Mouse (Mus musculus) MN1 (cell line): ENCODE results near the gene Gm498.

Experiments
- DNase-seq: peaks from one replicate; pipeline ENCODE4 v3.0.0-alpha.2; 2016; ENCODE audit warnings: low spot score

Gm498 gene

DNA sequence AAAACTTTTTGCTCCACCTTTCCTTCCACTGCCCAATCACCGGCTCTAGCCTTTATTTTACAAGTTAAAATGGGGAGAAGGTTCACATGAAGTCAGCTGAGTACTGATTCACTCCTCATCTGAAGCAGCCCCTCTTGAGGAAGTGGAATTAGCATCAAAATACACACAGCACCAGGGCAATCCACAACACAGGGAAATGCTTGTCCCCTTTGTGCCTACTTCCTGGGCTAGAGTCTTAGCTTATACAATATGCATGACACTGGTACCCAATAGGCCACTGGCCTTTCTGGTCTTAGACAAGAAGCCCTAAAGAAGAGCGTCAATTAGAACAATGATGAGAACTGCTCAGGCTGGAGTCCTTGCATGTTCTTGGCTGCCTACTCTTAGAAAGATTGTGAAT, 25.7 kb downstream of the Gm498 start:
- DNase-seq, result no peak

DNA sequence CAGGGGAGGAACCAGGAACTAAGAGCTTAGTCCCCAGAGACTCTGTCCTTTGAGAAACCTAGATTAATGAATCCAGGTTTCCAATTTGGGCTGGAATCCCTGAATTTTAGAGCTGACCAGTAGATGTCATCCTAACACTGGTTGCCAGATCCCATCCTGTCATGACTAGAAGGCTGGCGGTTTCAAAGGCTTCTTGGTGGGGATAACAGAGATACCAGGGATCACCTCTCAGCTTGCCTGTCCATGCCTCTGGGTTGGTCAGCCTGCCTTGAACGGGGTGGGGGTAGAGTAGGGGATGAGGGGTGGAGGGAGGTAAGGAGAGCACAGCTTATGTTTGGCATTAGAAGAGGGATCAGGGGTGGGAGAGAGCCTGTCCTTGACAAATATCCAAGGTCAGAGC, 34.0 kb downstream of the Gm498 start:
- DNase-seq, result no peak

DNA sequence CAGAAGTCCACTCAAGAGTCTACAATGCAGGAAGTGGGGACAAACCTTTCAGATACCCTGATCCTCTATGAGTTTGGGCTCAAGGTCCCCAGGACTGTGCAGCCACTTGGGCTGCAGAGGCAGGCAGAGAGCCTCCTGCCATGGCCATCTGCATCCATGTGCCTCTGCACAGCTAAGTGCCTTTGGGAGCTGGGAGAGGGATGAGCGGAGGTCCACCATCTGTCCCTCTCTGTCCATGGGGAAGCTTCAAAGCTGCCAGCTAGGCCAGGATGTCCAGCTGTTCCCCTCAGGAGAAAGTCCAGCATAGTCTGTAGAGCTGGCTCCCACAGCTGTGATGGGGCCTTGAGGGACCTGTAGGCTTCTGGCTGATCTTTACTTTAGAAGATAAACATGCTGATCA, 38.5 kb downstream of the Gm498 start:
- no peak for DNase-seq

DNA sequence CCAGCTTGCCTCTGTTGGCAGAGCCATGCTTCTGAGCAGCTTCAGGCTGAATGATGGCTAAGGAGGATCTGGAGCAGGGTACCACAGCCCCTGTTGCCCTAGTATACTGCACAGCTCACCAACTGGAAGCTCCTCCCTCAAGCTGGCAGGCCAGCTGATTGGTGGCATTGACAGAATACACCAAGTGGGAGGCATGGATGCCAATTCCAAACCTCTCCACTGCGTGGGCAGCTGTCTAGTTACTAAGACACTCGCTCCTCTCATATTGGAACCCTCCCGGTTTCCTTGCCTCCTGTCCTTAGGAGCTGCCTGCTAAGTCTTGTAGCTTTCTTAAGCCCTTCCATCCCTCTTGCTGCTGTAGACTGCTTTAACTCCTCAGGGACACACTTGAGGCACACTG, 39.0 kb downstream of the Gm498 start:
- DNase-seq, result no peak

DNA sequence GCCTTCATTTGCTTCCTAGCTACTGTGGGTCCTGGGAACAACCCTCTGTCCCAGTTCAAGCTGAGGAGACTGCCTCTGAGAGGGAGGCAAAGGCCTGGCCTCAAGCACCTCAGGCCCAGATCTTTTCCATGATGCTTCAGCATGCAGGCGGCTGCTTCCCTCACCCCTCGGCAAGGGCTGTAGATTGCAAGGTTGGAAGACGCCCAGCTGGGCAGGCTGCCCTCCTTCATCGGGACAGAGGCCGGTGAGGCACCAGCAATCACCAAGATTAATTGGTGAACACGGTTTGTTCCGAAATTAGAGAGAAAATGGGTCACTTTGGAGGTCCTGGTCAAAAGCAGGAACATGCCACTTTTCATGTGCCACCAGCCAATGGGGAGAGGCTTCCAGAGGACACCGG, 47.0 kb downstream of the Gm498 start:
- DNase-seq, result no peak

DNA sequence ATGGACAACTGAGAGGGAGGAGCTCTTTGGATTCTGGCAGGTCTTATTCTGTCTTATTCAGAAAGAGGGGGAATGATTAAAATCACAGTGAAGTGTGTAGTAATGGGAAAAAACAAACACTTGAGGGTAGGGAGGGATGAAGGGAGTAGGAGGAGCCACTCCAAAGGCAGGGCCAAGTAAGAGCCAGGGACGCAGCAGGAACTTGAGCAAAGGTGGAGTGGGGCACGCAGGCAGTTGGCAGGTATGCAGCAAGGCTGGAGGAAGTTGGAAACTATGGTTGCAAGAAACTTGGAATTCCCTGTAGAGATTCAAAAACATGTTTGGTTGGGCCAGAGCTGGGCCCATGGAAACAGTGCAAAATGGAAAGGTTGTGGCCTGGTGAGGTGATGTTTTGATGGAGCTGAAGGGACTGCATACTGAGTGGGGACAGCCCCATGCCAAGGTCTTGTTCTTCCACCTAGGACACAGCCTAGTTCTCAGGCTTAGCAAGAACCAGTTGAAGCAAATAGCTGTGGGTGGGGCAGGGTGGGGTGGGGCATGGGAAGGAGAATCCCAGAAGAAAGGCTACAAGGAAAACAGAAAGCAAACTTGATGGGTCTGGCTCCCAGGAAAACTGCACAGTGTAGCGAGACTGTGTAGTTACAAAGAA, 52.5 kb downstream of the Gm498 start:
- no peak for DNase-seq

DNA sequence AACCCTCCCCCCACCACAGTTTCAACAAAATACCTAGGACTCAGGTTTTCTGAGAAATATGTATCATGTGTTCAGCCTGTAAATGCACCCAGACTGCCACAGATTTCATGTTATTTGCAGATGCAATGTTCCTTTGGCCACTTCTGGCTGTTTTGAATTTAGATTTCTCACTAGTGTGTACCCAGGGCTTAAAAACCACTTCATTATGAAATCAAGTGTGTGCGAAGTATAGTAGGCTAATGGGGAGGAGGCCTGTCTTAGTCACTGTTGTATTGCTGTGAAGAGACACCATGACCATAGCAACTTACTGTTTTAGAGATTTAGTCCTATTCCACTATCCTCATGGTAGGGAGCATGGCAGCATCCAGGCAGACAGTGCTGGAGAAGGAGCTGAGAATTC, 63.3 kb downstream of the Gm498 start:
- no peak for DNase-seq

DNA sequence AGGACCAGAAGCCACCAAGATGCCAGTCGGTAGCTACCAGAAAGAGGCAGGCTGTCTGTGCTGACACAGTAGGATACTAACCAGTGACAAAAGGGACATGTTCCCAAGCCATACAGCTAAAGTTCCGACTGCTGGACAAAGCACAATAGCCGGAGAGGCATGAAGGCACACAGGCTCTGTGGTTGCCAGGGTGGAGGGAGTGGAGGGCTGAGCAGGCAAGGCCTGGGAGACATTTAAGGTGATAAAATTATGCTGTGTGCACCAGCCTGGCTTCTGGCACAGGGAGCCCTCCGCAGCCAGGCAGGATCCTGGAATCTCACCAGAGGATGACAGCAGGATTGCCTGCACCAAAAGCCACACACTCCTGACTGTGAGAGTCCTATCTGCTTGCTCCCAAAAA, 72.0 kb downstream of the Gm498 start:
- DNase-seq, result no peak

DNA sequence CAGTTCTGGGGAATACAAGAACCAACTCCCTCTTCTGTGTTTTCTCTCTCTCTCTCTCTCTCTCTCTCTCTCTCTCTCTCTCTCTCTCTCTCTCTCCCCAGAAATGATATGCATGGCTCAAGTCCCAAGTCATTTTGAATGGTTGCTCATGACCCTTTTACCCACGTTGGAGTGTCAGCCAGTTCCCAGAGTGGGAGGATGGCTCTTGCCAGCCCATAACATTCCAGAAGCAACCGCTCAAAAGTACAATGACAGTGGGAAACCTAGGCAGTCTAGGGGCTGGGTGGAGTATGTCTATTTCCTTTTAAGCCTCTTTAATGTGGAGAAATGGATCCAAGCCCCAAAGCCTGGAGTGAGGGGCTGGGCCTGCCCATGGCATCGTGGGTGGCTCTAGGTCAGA, 72.8 kb downstream of the Gm498 start:
- no peak for DNase-seq

DNA sequence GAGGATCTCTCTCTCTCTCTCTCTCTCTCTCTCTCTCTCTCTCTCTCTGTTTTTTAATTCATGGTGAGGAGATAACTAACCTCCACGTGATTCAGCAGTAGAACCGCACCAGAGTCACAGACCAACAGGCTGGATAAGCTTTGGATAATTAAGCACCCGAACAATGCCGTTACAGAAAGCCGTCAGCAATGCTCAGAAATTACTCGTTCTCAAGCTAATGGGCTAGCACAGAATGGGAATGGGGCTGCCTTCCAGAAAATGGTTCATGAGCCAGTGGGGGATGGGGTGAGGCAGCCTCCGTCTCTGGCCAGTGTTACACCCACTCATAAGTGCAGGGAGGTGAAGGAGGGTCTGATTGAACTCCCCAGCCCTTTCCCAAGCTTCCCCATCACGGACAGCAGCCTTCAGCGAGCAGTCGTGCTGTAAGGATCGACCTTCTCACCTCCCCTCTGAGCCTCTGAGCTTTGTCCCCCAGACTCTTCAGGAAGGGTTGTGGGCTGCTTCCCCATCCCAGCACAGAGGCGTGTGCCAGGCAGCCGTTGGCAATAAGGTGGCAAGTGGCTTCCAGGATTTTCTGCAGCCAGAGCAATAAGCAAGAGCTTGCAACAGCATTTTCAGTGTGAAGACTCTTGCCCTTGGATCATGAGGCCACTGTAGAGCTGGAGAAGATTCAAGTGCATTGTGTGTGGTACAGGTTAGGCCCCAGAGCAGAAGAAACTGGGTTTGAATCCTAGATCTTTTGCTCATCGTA, 76.5 kb downstream of the Gm498 start:
- DNase-seq, result no peak

DNA sequence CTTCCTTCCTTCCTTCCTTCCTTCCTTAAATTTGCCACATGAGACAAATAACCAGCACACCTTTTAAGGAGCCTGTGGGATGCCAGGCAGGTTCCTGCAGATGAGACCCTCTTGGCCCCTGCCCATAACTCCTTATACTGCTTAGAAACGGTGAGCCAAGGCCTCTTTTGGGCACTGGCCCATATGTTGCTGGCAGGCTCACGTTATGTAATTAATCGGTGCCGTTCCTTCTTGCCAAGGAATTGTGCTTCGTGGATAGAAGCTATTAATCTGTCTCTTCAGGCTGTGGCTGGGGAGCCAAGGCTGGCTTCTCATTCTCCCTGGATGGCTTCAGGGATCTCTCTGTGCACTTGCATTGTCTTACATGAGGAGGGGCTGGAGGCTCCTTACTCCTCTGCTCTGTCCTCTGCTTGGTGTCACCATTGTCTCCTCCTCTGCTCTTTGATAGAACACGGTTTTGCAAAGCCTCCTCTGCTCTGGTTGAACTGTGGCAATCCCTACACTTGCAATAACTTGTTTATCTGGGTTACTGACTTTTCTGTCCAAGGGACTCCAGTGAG, 77.9 kb downstream of the Gm498 start:
- no peak for DNase-seq
